Mouse (Mus musculus): ENCODE data around the gene Eif2d.

DNA sequence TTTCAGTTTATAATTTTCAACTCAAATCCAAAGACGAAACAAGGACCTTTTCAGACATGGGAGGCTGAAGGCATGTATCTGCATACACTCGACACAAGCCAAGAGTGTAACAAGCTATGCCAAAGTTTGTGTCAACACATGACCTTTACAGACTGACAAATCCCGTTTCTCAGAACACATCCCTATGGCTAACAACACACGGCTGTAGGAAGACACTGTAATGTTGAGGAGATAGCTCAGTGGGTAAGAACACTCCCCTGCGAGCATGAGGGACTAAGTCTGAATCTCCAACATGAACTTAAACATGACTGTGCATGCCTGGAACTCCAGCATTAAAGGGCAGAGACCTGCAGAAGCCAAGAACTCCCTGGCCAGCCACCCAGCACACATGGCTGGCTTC is 53.4 kb downstream of the Eif2d start:
- TF ChIP-seq POLR2A (IDR thresholded peaks at IDR 0.05; ENCODE audit: control insufficient read depth, extremely low read depth, insufficient read depth, low read length, poor library complexity) (no peak), CTCF (IDR thresholded peaks at IDR 0.05; ENCODE audit: borderline replicate concordance, control insufficient read depth, extremely low read depth, insufficient read depth, low read length, poor library complexity) (no peak)
